Mouse (Mus musculus) central nervous system, embryonic 14 days (tissue): Measurements from ENCODE around the gene Tpx2. TPM values are rescaled to one million over a fixed set of nuclear protein-coding genes. Genes with fewer than 3 reads are reported as not detected.

ENCODE experiments used
- polyA plus RNA-seq: library from polyadenylated mRNA; depleted of rRNA; stranded (reverse); fragments of >200 nt; gene quantifications from 2 replicates; pipeline ENCODE4 v1.2.3, GENCODE M21; 2012; rRNA removed

Gene Tpx2
- 31.7 and 43.4 TPM in 2 replicates for polyA plus RNA-seq

GRCm38 (mm10) chr2:152847815-152848302, at the start of gene Tpx2:
Gene Tpx2, plus strand, starts transcription at chr2:152847964.

DNA sequence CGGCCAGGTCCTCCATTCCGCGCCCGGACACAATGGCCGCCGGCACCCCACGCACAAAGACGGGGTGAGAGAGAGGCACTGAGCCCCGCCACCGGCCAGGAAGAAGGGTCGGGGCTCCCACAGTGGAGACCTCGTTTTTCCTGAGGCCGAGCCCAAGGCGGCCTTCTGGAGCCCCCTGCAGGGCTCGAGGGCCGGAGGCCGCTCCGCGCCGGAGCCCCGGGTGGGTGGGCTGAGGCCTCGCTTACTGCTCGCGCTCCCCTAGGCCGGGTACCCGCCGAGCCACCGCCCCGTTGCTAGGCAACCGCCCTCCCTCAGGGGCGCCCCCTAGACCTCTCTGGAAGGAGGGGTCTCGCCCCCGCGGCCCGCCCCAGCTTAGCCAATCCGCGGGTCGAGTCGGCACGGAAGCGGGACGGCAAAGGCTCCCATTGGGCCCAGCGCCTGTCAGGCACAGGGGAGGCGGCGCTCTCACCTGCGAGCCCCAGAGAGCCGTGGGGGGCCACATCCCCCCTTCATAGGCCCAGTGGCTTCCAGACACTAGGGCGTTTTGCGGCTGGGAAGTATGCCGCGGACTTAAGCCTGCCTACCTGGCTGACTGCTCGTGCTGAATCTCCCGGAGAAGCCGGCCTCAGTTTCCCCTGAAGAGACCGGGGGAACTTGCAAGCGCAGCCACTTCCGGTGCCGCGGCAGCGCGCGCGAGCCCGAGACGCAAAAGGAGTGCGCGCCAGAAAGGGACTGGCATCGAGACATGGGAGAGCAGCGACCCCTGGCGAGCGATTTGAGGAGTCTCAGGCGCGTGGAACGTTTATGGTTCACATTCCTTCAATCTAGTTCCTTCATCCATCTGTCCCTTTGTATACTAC, 16.5 kb upstream of the Tpx2 start, which contains the start of gene Bcl2l1:
Bcl2l1 (minus strand) TSS at position 710 of the 860 bp plus-strand sequence.

DNA sequence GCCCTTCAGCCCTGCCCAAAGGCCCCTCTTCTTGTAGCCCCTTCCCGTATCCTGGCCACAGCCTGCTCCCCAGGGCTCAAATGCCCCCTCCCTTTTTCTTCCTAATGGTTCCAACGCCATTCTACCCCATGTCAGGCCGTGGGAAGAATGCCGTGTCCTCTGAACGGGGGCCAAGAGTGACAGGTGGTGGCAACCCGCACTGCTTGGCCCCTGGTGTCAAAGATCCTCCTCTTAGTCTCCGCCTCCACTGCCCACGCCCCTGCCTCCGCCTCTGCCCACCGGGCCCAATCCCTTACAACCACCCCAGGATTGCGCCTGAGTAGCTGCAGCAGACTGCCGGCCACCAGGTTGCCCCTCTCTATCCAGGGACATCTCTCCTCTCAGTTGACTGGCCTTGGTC, 63.3 kb downstream of the Tpx2 start, which contains the start of gene Mylk2:
Mylk2 (plus strand) TSS at position 322 of the 400 bp plus-strand sequence.

DNA sequence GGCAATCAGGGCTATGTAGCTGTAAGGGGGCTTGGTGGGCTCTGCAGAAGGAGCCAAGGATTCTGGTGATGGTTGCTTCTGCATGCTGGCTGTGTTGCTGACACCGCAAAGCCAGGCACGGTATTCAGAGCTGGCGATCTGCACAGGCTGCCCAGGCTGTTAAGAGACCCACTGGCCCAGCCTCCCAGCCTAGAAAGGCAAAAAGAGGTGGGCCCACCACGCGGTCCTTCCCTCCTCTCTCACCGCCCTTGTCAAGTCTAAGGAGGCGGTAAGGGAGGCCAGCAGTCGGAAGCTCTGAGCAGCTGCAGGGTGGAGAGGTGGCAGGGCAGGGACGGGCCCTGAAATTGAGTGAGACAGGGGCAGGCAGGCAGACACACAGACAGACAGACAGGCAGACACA, 85.3 kb downstream of the Tpx2 start, which contains the start of gene Foxs1:
Foxs1 (minus strand) TSS at position 161 of the 400 bp plus-strand sequence.

Other genes starting within 250 kb of the Tpx2 start
- not detected in 2 replicates for gene Defb45, start 248.6 kb upstream of the Tpx2 start, polyA plus RNA-seq
- not detected in 2 replicates for gene Defb36, start 243.6 kb upstream of the Tpx2 start, polyA plus RNA-seq
- gene Defb25, start 224.9 kb upstream of the Tpx2 start, polyA plus RNA-seq = not detected in 2 replicates
- gene Rem1, start 221.0 kb upstream of the Tpx2 start, polyA plus RNA-seq = 0.41 and 0.84 TPM in 2 replicates
- gene H13, start 178.5 kb upstream of the Tpx2 start, polyA plus RNA-seq = 172 and 175 TPM in 2 replicates
- gene Mcts2, start 160.9 kb upstream of the Tpx2 start, polyA plus RNA-seq = 25.2 and 27.7 TPM in 2 replicates
- 133 and 168 TPM in 2 replicates for gene Id1, start 111.7 kb upstream of the Tpx2 start, polyA plus RNA-seq
- gene Cox4i2, start 93.8 kb upstream of the Tpx2 start, polyA plus RNA-seq = 3.8 and 5.3 TPM in 2 replicates
- 93.5 and 103 TPM in 2 replicates for gene Bcl2l1, start 16.2 kb upstream of the Tpx2 start, polyA plus RNA-seq
- 0.13 TPM in 1 of 2 replicates, not detected in the other for gene Mylk2, start 63.4 kb downstream of the Tpx2 start, polyA plus RNA-seq
- gene Foxs1, start 85.2 kb downstream of the Tpx2 start, polyA plus RNA-seq = 3.0 and 3.1 TPM in 2 replicates
- gene Dusp15, start 103.7 kb downstream of the Tpx2 start, polyA plus RNA-seq = 19.2 and 19.9 TPM in 2 replicates
- gene Ttll9, start 114.5 kb downstream of the Tpx2 start, polyA plus RNA-seq = 4.9 and 5.0 TPM in 2 replicates
- gene Pdrg1, start 167.5 kb downstream of the Tpx2 start, polyA plus RNA-seq = 134 and 148 TPM in 2 replicates
- 9.0 and 10.0 TPM in 2 replicates for gene Xkr7, start 183.9 kb downstream of the Tpx2 start, polyA plus RNA-seq
- gene Ccm2l, start 218.0 kb downstream of the Tpx2 start, polyA plus RNA-seq = 8.8 and 9.1 TPM in 2 replicates